Mouse (Mus musculus) CH12.LX (cell line): ENCODE measurements at regions not wholly inside any gene's neighbourhood (a gene's known extent, or its start where the extent isn't known, plus 50 kb on each side); places are given as distances from the start of the nearest gene placed in this dataset.
A peak's percentile ranks its signal among the peaks of the same experiment; 100 is the strongest.
"Not testable (repeated sequence)": the region's sequence is repeated elsewhere in the genome, so short reads cannot be mapped to it uniquely, and the experiment has no call there.

Source experiments
- DNase-seq: peaks from one replicate; pipeline ENCODE4 v3.0.0-alpha.2; 2013; ENCODE audit errors: extremely low read depth
- H3K27ac ChIP-seq: 2 replicates; pipeline ENCODE4 v1.5.1; 2012; ENCODE audit warnings: low read depth, mild to moderate bottlenecking, control low read depth, moderate library complexity; ENCODE audit not compliant: insufficient read depth
- H3K27me3 ChIP-seq: replicated peaks from 2 replicates; pipeline ENCODE3; 2012; ENCODE audit warnings: inconsistent platforms
- H3K36me3 ChIP-seq, 2 experiments: replicated peaks in 1 of 2; 2 replicates each; pipeline versions ENCODE3 to v1.6.1; 2012; ENCODE audit warnings: inconsistent platforms in 1 of 2, low read length in 1 of 2, mild to moderate bottlenecking in 1 of 2, mixed read lengths in 1 of 2, moderate library complexity in 1 of 2; ENCODE audit not compliant: control insufficient read depth in 1 of 2, insufficient read depth in 1 of 2
- H3K4me1 ChIP-seq, 2 experiments: 2 replicates each; pipeline ENCODE4 v1.6.1; 2012; ENCODE audit warnings: inconsistent platforms in 1 of 2, moderate library complexity in 1 of 2; ENCODE audit not compliant: insufficient read depth in 2 of 2, control insufficient read depth in 1 of 2
- H3K4me2 ChIP-seq: 2 replicates; pipeline ENCODE4 v1.6.1; 2012; ENCODE audit warnings: low read depth, mild to moderate bottlenecking, control low read depth; ENCODE audit not compliant: poor library complexity, insufficient read depth, severe bottlenecking
- H3K4me3 ChIP-seq, 3 experiments: fragments of 150-350 bp in 1 of 3; sonication (generic) in 1 of 3; replicated peaks in 1 of 3; 2 replicates each; pipeline versions ENCODE3 to v1.5.1; 2011 to 2012; ENCODE audit warnings: low read depth in 2 of 3, low read length in 2 of 3, mild to moderate bottlenecking in 2 of 3, moderate library complexity in 2 of 3, control low read depth in 1 of 3, improper control_type of control experiment in 1 of 3, inconsistent platforms in 1 of 3, mixed read lengths in 1 of 3; ENCODE audit not compliant: poor library complexity in 1 of 3
- H3K79me2 ChIP-seq: replicated peaks from 2 replicates; pipeline ENCODE4 v1.6.1; 2012; ENCODE audit warnings: mild to moderate bottlenecking, moderate library complexity; ENCODE audit not compliant: control insufficient read depth, poor library complexity, insufficient read depth, severe bottlenecking; ENCODE audit errors: extremely low read depth
- H3K9ac ChIP-seq: 2 replicates; pipeline ENCODE4 v1.6.1; 2012; ENCODE audit warnings: low read depth, mild to moderate bottlenecking, control low read depth, moderate library complexity; ENCODE audit not compliant: insufficient read depth
- H3K9me3 ChIP-seq: replicated peaks from 2 replicates; pipeline ENCODE3; 2012; ENCODE audit warnings: low read length, inconsistent platforms, mixed read lengths
- CHD1 ChIP-seq: IDR thresholded peaks from 2 replicates; pipeline ENCODE4 v1.6.1; 2012; ENCODE audit warnings: low read depth, low read length, improper control_type of control experiment, inconsistent platforms
- CHD2 ChIP-seq: IDR thresholded peaks from 2 replicates; pipeline ENCODE4 v1.6.1; 2011; ENCODE audit warnings: low read length, improper control_type of control experiment
- CTCF ChIP-seq, 2 experiments: IDR thresholded peaks in 1 of 2; conservative IDR thresholded peaks in 1 of 2; 2 replicates each; pipeline ENCODE4 v1.5.1; 2011 to 2012; ENCODE audit warnings: low read depth in 2 of 2, low read length in 2 of 2, improper control_type of control experiment in 1 of 2, inconsistent platforms in 1 of 2, mild to moderate bottlenecking in 1 of 2, moderate library complexity in 1 of 2
- ETS1 ChIP-seq: conservative IDR thresholded peaks from 2 replicates; pipeline ENCODE4 v1.6.1; 2012; ENCODE audit warnings: low read depth, mild to moderate bottlenecking, inconsistent platforms, low read length, improper control_type of control experiment, moderate library complexity
- HCFC1 ChIP-seq: IDR thresholded peaks from 2 replicates; pipeline ENCODE4 v1.6.1; 2012; ENCODE audit warnings: low read depth, mild to moderate bottlenecking, inconsistent platforms, low read length, improper control_type of control experiment
- KAT2A ChIP-seq: IDR thresholded peaks from 2 replicates; pipeline ENCODE4 v1.6.1; 2012; ENCODE audit warnings: low read length, improper control_type of control experiment, inconsistent platforms; ENCODE audit not compliant: insufficient replicate concordance
- MAFK ChIP-seq: IDR thresholded peaks from 2 replicates; pipeline ENCODE4 v1.6.1; 2011; ENCODE audit warnings: low read length, improper control_type of control experiment; ENCODE audit not compliant: insufficient replicate concordance
- MAX ChIP-seq: IDR thresholded peaks from 2 replicates; pipeline ENCODE4 v1.6.1; 2011; ENCODE audit warnings: low read length, improper control_type of control experiment
- MEF2A ChIP-seq: IDR thresholded peaks from 2 replicates; pipeline ENCODE4 v1.6.1; 2014; ENCODE audit warnings: low read depth, mild to moderate bottlenecking, inconsistent platforms, low read length, improper control_type of control experiment, borderline replicate concordance
- MXI1 ChIP-seq: IDR thresholded peaks from 2 replicates; pipeline ENCODE4 v1.6.1; 2011; ENCODE audit warnings: mild to moderate bottlenecking, low read depth, low read length, improper control_type of control experiment
- NRF1 ChIP-seq: IDR thresholded peaks from 2 replicates; pipeline ENCODE4 v1.6.1; 2014; ENCODE audit warnings: low read depth, mild to moderate bottlenecking, inconsistent platforms, low read length, improper control_type of control experiment, moderate library complexity
- PAX5 ChIP-seq: IDR thresholded peaks from 2 replicates; pipeline ENCODE4 v1.6.1; 2012; ENCODE audit warnings: low read length, inconsistent platforms, mixed read lengths
- POLR2A ChIP-seq: IDR thresholded peaks from 2 replicates; pipeline ENCODE4 v1.6.1; 2011; ENCODE audit warnings: low read depth, mild to moderate bottlenecking, improper control_type of control experiment, low read length
- POLR2AphosphoS2 ChIP-seq: IDR thresholded peaks from 2 replicates; pipeline ENCODE4 v1.6.1; 2011; ENCODE audit warnings: low read depth, low read length, improper control_type of control experiment
- SIN3A ChIP-seq: IDR thresholded peaks from 2 replicates; pipeline ENCODE4 v1.6.1; 2012; ENCODE audit warnings: low read length, improper control_type of control experiment, inconsistent platforms
- UBTF ChIP-seq: IDR thresholded peaks from 2 replicates; pipeline ENCODE4 v1.6.1; 2012; ENCODE audit warnings: low read depth, mild to moderate bottlenecking, inconsistent platforms, low read length, improper control_type of control experiment, moderate library complexity
- USF2 ChIP-seq: conservative IDR thresholded peaks from 2 replicates; pipeline ENCODE4 v1.6.1; 2011; ENCODE audit warnings: low read depth, low read length, improper control_type of control experiment
- ZMIZ1 ChIP-seq: IDR thresholded peaks from 2 replicates; pipeline ENCODE4 v1.6.1; 2012; ENCODE audit warnings: low read depth, mild to moderate bottlenecking, inconsistent platforms, low read length, improper control_type of control experiment
- ZNF384 ChIP-seq: IDR thresholded peaks from 2 replicates; pipeline ENCODE4 v1.6.1; 2012; ENCODE audit warnings: low read depth, low read length, improper control_type of control experiment, inconsistent platforms
- dilution Hi-C: fragments of 300-500 bp; cut with MboI; formaldehyde crosslinking; loops from 2 replicates; pipeline ENCODE4 v1.14.3; 2020; ENCODE audit warnings: low sequenced_read_pairs; ENCODE audit not compliant: extremely low pct_unique_long_range_greater_than_20kb, extremely low pct_ligation_motif_present
- in situ Hi-C: fragments of 300-500 bp; cut with MboI; formaldehyde crosslinking; loops from 3 replicates; pipeline ENCODE4 v1.14.3; 2019; ENCODE audit warnings: low sequenced_read_pairs, low pct_ligation_motif_present, low pct_unique_long_range_greater_than_20kb, mixed read lengths

DNA sequence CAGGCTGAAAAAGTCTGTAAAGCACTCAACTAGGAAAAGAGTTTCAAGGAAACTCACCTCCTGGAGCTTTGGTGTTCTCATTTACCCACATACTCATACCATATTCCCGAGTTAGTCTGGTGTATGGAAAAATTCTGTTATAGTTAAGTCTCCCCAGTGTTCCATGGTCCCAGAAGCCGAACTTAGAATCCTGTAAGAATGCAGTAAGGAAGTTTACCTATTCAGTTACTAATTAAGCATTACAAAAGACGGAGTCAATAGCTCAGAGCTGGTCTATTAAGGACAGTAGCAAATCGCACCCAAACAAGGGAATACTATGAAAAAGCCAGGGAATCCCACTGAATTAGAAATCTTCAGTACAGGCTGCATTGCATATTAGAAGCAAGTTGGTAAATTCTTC lies 688.3 kb downstream of the Rpia start:
- H3K27ac ChIP-seq, result no peak overlapping the region
- H3K4me1 ChIP-seq, result peaks cover 0 to 14% of the 10 kb centered on the region in 2 experiments; a peak in 2 of 4 replicates

GRCm38 (mm10) chr6:70103174-70103573 lies 688.9 kb downstream of the Rpia start:
- peak; percentile 18 for DNase-seq
- H3K27ac ChIP-seq, H3K4me3 ChIP-seq, H3K9ac ChIP-seq, in situ Hi-C loops, H3K36me3 ChIP-seq, dilution Hi-C loops, H3K79me2 ChIP-seq, H3K27me3 ChIP-seq, H3K9me3 ChIP-seq: not testable (repeated sequence)
- Histone ChIP-seq H3K4me1 (peaks cover 0 to 14% of the 10 kb centered on the region in 2 experiments; a peak in 2 of 4 replicates), H3K4me2 (peak overlapping the region; percentile 21)

More for the DNA sequence above, 688.3 kb downstream of the Rpia start:
- H3K9me3 ChIP-seq, result no peaks in the 10 kb centered on the region
- no peak overlapping the region for H3K4me2 ChIP-seq
- H3K4me3 ChIP-seq, result no peak overlapping the region
- no peaks in the 10 kb centered on the region for H3K36me3 ChIP-seq
- no peak overlapping the region for H3K9ac ChIP-seq
- no peak for DNase-seq
- TF ChIP-seq ZNF384 (no peak), MEF2A (no peak), MAFK (no peak), KAT2A (no peak)
- no peaks in the 10 kb centered on the region for H3K79me2 ChIP-seq
- H3K27me3 ChIP-seq, result no peaks in the 10 kb centered on the region
- in situ Hi-C loops, result no loop called here
- dilution Hi-C loops, result no loop called here

- Histone ChIP-seq H3K9me3 (no peaks in the 10 kb centered on the region), H3K27me3 (no peaks in the 10 kb centered on the region), H3K4me3 (no peak overlapping the region), H3K9ac (no peak overlapping the region), H3K79me2 (no peaks in the 10 kb centered on the region), H3K4me1 (no peaks in the 10 kb centered on the region), H3K27ac (no peak overlapping the region), H3K36me3 (no peaks in the 10 kb centered on the region), H3K4me2 (no peak overlapping the region)
- TF ChIP-seq UBTF, result no peak
- TF ChIP-seq CHD2, result no peak
- no peak for TF ChIP-seq USF2
- no peak for TF ChIP-seq ETS1
- no peak for TF ChIP-seq POLR2AphosphoS2
- TF ChIP-seq CTCF (conservative IDR thresholded peaks at IDR 0.05 in 1 of 2, IDR thresholded peaks at IDR 0.05 in 1 of 2; ENCODE audit: low read depth in 2 of 2, low read length in 2 of 2), result no peak
- TF ChIP-seq SIN3A, result no peak
- TF ChIP-seq MAX, result no peak
- no peak for TF ChIP-seq MEF2A
- TF ChIP-seq HCFC1, result no peak
- TF ChIP-seq ZNF384, result no peak
- TF ChIP-seq PAX5, result no peak
- no peak for TF ChIP-seq POLR2A
- no peak for TF ChIP-seq MXI1
- TF ChIP-seq ZMIZ1, result no peak
- TF ChIP-seq NRF1, result no peak
- TF ChIP-seq CHD1, result no peak
- DNase-seq, result no peak
- in situ Hi-C loops, result no loop called here
- dilution Hi-C loops, result no loop called here
Measured at GRCm38 (mm10) chr6:70088041-70088440, 704.0 kb downstream of the Rpia start.
